Mouse (Mus musculus) liver, adult (tissue): Measurements from ENCODE around the gene Pkd2.

Experiments used
- GATA4 ChIP-seq: IDR thresholded peaks from 2 replicates; pipeline ENCODE4 v1.6.1; 2014; ENCODE audit warnings: mild to moderate bottlenecking, low read length; ENCODE audit not compliant: insufficient replicate concordance

Gene Pkd2

GRCm38 (mm10) chr5:104459706-104460455 lies 631 bp downstream of the Pkd2 start:
- TF ChIP-seq GATA4 = no peak

- TF ChIP-seq GATA4 = no peak
Observed at GRCm38 (mm10) chr5:104460456-104460838, 1.2 kb downstream of the Pkd2 start.

GRCm38 (mm10) chr5:104460856-104461255 lies 1.6 kb downstream of the Pkd2 start:
- no peak for TF ChIP-seq GATA4

DNA sequence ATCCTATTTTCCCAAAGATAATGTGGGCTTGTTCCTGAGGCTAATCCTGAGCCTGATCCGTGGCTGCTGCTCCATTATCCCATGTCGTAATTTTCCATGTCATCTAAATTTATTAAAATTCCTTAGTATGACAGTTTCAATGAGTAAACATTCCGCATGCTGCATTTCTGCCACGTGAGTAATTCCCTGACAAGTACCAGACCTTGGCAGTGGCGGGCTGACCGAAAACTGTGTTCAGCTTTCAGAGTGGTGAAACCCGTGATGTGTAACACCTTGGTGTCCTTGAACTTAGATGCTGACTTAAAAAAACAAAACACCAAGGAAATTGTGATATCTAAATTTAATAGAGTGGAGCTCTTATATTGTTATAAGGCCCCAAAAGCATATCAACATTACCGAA lies 6.0 kb downstream of the Pkd2 start:
- no peak for TF ChIP-seq GATA4

GRCm38 (mm10) chr5:104465731-104466130 lies 6.5 kb downstream of the Pkd2 start:
- TF ChIP-seq GATA4 = no peak

GRCm38 (mm10) chr5:104466816-104467215 lies 7.6 kb downstream of the Pkd2 start:
- TF ChIP-seq GATA4 = no peak

DNA sequence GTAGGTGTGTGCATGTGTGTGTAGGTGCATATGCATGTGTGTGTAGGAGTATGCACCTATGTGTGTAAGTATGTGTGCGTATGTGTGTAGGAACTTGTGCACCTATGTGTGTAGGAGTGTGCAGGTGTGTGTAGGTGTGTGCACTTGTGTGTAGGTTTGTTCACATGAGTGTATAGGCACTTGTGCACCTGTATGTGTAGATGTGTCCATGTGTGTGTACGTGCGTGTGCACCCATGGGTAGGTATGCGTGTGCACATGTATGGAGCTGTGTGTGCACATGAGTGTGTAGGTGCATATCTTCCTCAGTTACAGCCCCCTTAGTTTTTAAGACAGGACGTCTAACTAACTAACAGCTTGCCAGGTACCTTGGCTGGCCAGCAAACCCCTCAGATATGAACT lies 9.3 kb downstream of the Pkd2 start:
- TF ChIP-seq GATA4 = no peak

DNA sequence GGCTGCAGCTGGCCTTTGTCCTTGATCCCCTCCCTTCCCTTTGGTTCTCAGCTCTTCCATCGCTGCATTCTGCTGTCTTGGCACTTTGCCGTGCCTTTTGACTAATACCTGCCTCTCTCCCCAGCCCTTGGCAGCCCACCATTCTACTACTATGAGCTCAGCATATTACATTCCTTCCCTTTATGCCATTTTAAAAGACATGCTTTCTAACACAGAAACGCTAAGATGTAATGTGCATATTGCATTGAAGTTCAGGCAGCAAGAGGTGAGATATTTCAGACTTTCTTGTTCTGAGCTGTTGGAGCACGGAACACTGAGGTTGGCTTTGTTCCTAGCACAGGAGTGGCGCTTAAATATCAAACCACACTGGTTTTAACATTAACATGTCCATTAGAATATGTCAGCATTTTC lies 11.7 kb downstream of the Pkd2 start:
- no peak for TF ChIP-seq GATA4

DNA sequence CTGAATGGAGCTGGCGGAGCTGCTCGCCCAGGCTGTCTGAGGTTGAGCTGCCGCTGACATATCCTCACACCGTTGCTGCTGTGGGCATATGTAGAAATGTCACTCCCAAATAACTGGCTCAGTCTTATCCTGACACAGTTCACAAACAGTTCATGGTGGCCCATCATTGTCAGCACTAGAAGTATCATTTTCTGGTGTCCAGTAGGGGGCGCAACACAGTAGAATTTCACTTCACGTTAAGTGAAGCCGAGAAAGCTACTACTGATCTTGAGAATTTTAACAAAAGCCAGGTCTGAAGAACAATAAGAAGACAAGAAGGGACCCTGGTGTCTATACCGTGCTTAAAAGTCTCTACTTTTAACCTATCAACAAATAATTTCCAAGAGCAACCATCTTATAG lies 13.1 kb downstream of the Pkd2 start:
- no peak for TF ChIP-seq GATA4

- TF ChIP-seq GATA4 = no peak
Observed at GRCm38 (mm10) chr5:104480367-104480766, 21.1 kb downstream of the Pkd2 start.

DNA sequence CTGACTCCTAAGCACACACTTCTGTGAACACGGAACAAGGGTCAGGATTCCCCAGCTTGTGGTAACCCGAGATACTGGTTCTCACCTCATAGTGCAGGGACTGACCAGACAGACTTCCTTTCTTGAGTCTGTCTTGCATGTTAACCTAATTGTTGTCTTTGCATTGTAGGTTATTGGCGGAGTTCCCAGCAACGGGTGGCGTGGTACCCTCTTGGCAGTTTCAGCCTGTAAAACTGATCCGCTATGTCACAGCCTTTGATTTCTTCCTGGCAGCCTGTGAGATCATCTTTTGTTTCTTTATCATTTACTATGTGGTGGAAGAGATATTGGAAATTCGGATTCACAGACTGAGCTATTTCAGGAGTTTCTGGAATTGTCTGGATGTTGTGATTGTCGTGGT lies 23.6 kb downstream of the Pkd2 start:
- TF ChIP-seq GATA4 = no peak

DNA sequence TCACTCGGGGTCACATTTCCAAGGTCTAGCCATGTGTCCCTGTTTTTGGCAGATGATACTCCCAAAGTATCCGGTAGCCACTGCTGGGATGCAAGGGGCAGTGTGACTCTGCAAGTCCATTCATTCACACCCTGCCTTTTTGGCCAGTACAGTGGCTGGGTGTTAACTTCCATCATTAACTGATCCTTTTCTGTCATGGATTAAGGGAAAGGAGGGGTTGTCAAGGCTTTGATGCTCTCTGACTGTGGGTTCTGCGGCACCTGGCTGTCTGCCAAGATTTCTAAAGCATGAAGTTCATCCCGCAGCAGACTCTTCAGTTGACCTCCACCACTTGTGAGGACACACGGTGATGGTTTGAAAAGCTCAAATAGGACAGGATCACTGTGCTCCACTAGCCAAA lies 32.3 kb downstream of the Pkd2 start:
- TF ChIP-seq GATA4 = no peak

- no peak for TF ChIP-seq GATA4
Observed at GRCm38 (mm10) chr5:104504883-104505282, 45.6 kb downstream of the Pkd2 start.

- no peak for TF ChIP-seq GATA4
Observed at GRCm38 (mm10) chr5:104507829-104508194, 48.6 kb downstream of the Pkd2 start.

DNA sequence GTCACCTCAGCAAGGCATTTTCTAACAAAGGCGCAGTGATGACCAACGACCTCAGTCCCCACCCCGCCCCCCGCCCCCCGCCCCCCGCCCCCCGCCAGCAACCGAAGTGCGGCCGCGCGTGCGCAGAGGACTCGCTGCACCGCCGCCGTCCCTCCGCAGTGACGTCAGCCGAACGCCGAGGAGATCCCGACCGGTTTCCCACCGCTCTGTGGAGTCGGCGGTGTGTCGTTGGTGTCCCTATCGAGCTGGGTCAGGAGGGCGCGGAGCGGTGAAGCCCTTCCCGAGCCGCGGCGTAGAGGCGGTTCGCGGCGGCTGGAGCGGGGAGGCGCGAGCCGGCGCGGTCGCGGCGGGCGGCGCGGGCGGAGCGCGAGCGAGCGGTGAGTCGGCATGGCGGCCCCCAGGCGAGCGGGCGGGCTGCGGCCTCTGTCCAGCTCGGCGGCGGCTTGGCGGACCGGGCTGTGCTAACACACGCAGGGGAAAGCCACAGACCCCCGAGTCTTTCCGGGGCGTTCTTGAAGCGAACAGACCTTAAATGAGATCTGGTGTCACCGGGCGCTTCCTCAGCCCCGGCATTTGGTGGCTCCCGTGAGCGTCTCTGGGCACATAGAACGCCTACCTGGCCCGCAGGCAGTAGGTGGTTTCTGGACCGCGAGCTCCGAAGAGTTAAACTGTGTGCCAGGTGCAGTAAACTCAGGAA lies 49.1 kb downstream of the Pkd2 start, which contains the start of gene BC005561:
Gene BC005561, plus strand, starts transcription at position 158 of the 697 bp plus-strand sequence.
- no peak for TF ChIP-seq GATA4

DNA sequence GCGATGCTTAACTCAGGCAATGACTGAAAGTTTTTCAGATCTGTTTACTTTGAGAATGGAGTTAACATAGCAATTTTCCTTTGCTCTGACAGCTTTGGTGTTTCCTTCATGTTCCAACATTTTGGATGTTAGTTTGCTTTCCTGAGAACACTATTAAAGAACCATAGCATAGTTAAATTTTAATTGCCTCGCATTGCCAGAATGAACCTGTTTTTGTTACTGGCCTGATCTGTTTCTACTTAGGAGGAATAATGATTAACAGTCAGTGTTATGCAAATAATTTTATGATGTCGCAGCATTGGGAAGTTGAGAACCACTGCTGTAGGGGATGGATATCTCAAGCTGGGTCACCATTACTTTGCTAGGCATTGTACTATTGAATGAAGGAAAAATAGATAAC lies 52.0 kb downstream of the Pkd2 start:
- no peak for TF ChIP-seq GATA4

GRCm38 (mm10) chr5:104538612-104539011 lies 79.4 kb downstream of the Pkd2 start:
- TF ChIP-seq GATA4 = no peak

- no peak for TF ChIP-seq GATA4
Observed at GRCm38 (mm10) chr5:104539331-104539730, 80.1 kb downstream of the Pkd2 start.
